Mouse (Mus musculus): ENCODE measurements at regions not wholly inside any gene's neighbourhood (a gene's known extent, or its start where the extent isn't known, plus 50 kb on each side); places are given as distances from the start of the nearest gene placed in this dataset.
"Not testable (repeated sequence)": the region's sequence is repeated elsewhere in the genome, so short reads cannot be mapped to it uniquely, and the experiment has no call there.

DNA sequence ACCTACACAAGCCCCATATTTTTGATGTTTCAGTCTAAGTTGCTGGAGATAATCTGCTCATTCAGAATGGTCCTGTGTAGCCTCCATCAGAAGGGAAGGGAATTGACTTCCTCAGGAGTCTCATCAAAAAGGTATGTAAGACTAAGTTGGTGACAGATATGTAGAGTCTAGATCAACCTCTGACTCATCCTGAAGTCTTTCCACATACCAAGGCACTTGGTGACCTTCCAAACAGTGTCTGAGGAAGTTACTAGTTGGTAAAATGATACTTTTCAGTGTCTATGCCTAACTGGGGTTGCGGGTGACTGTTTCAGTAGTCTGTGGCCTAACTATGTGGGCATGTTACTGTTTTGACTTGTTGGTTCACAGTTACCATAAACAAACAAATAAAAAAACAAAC, 133.0 kb upstream of the Plcb4 start:
- no peak for DNase-seq (ENCODE audit: low spot score in 2 of 2)

DNA sequence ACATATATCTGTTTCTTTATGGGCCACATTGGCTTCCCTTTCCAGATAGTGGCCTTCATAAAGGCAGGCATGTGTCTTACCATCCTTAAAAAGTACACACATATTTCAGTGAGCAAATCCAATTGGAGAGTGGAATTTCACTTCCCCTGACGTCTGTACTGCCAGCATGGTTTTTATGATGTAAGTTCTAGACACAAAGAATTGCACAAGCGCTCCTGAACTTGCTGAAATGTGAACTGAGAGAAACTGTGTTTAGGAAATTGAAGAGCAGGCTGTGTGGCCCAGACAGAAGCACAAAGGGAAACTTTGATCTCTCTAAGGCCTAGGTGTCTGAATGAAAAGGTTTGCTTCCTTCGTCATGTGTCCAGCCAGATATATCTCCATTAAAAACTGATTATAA, 129.2 kb upstream of the Plcb4 start:
- no peak for DNase-seq (ENCODE audit: low spot score in 2 of 2)

DNA sequence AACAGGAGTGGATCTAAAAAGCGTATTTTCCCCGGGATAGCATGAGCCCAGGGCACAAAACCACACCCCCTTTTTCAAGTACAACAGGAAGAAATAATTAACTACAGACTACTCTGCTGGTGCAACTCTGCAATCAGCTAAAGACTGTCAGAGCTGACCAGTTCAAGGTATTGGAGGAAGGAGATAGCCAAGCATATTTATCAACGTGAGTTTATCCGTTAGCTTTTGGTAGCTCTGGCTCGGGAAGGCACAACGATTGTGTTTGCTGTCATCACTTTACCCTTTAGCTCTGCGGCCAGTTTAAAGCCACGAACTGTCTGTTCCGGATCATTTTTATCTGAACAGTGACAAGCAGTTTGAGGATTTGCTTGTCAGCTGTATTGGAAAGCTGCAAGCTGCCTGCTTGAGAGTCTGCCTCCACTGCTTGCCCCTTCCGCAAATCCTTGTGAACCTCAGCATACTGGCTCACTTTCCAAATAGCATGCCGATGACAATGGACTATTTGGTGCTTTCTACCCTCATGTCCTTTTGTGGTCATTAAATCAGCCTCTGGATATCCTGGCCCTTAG, 122.4 kb upstream of the Plcb4 start:
- no peak for DNase-seq (ENCODE audit: low spot score in 2 of 2)

DNA sequence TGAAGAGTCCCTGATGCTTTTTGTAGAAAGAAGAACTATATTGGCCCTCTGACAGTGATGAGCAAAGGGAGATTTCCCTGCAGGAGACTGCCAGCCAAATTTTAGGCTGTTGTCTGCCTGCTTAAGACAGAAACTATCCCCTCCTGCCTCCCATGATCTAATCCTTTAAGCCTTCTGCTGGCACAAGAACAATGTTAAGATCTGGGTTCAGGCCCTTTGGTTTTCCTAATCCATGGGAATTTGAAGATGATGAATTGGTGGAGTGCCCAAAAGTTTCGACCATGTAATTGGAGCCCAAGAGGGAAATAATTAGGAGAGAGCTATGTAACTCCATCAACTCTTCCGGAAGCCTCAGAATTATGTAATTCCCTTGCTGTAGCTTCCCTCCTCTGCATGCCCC, 120.8 kb upstream of the Plcb4 start:
- no peak for DNase-seq (ENCODE audit: low spot score in 2 of 2)

DNA sequence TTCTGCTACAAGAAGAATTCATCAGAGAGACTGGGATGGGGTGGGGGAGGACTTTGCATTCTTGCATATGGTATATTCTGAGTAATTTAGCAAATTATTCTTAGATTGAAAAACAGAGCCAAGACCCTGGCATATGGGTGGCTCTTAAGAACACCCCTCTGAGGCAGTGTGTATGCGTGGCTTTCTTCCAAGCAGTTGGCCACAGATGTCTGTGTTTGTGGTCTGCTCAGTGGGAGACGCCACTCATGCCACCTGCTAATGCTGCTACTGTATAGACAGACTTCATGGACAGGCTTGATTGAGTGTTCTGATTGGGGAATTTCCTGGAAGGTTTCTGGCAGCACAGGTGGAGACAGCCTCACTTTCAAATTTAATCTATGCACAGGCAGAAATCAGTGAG, 117.8 kb upstream of the Plcb4 start:
- DNase-seq (ENCODE audit: low spot score in 2 of 2): no peak

DNA sequence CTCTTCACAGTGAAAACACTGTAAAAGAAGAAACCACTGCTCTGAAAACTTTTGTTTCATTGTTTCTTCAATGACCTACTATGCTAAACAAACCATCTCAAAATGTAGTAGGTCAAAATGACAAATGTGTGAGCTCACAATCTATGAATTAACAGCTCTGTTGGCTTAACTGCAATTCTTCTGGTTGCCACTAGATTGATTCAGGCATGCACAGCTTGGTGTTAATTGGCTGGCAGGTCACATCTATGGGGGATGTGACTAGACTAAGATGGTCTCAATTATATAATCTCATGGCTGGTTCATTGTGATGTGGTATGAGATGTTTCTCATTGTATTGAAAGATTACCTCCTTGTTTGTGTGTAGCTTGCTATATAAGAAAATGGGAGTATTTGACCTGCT, 116.9 kb upstream of the Plcb4 start:
- no peak for DNase-seq (ENCODE audit: low spot score in 2 of 2)

DNA sequence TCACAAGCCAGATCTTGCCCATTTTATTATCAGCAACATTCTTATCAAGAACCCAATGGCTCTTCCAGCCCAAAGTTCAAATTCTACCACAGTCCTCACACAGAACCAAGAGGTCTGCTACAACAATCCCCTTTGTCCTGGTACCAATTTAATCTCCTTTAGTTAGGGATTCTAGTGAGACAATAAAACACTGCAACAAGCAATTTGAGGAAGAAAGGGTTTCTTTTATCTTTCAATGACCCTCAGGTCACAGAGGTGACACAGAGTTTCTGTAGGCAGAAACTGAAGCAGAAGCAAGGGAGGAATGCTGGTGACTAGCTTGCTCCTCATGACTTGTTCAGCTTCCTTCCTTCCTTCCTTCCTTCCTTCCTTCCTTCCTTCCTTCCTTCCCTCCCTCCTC, 113.9 kb upstream of the Plcb4 start:
- no peak for DNase-seq (ENCODE audit: low spot score in 2 of 2)

DNA sequence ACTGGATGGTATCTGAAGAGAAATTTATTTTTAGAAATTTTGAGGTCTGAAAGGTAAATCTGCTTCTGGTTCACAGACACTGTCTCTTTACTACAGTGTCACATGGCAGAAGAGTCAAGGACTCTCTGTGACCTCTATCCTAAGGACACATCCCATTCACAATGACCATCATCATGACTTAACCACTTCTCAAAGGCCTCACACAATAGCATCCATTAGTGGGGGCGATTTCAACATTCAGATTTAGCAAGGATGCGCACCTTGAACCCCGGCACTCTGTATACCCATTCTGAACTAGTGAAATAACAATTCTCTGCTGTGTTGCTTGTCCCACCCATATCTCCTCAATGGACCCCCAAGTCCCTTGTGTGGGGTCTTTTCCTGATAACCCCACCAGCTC, 110.8 kb upstream of the Plcb4 start:
- DNase-seq (ENCODE audit: low spot score in 2 of 2): no peak

DNA sequence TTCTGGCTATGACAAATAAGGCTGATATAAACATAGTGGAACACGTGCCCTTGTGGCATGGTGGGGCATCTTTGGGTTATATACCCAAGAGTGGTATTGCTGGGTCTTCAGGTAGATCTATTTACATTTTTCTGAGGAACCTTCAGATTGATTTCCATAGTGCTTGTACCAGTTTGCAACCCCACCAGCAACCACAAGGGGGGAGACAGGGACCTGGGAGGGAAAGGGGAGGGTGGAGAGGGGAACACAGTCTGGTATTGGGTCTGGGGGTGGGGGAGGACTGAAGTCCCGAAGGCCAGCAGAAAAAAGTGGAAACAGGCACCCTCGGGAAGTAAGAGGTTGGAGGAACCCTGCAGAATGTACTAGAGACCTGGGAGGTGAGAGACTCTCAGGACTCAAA, 105.8 kb upstream of the Plcb4 start:
- no peak for DNase-seq (ENCODE audit: low spot score in 2 of 2)

DNA sequence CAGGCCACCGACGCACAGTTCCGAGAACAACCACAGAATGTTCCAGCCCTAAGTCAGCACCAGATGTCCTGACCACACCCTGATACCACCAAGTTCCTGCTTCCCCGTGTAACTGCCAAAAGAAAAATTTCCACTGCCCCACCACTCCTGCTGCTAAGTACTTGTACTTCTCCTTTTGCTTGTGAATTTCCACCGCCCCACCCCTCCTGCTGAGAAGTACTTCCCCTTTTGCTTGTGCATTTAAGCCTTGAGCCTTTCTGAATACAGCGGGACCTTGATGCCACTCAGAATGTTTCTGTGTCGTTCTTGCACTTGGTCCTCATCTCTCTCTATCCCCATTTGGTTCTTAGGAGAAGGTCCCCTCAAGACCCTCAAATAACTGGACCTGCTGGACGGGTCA, 100.8 kb upstream of the Plcb4 start:
- not testable (repeated sequence) for DNase-seq (ENCODE audit: low spot score in 2 of 2)

GRCm38 (mm10) chr2:135559328-135559727, 99.5 kb upstream of the Plcb4 start:
- no peak for DNase-seq (ENCODE audit: low spot score in 2 of 2)

DNA sequence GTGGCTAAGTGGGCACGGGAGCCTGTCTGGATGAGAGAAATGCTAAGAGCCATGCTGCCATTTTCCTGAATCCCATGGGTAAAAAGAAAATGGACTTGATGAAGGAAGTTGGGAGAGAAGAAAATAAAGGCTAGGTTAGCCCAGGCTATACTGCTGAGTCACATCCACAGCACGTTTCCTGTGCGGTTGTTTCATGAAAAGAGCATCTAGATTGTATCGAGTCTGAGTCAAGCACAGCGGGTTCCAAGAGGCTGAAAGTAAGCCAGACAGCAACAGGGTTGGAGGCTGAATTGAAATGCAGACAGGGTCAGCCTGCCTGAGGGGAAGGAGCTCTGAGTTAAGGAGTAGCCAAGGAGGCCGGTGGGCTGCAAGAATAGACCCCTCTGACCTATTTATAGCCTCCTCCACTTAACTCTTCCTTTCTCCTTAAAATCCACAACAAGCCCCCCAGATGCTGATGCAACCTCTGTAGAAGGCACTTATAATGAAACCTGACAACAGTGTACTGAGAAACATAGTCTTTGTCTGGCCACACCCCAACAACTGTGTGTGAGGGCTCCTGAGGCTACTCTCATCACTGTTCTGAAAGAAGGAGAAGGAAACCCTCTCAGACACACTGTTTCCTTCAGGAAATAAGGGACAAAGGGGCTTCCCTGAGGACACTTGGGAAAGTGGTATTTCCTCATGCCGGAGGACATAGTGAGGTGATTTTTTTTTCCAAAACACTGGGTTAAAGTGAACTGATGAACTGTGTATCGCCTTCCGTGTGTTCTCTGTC, 98.7 kb upstream of the Plcb4 start:
- DNase-seq (ENCODE audit: low spot score in 2 of 2): no peak

DNA sequence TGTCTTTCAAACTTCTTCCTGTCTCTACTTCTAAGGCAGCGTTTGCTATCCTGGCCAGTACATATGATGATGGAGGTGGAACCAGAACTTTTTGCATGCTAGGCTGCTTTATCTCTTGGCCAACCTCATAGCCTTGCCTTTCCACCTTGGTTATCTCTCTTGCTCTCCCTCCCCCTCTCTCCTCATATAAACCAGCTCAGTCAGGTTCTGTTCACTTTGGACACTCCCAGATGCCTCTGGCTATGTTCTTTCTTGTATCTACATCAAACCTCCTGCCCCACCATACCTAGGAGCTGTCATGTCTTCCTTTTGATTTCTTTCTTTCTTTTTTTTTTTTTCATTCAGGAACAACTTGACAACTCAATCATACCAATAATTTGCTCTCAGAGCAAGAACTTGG, 98.0 kb upstream of the Plcb4 start:
- no peak for DNase-seq (ENCODE audit: low spot score in 2 of 2)

DNA sequence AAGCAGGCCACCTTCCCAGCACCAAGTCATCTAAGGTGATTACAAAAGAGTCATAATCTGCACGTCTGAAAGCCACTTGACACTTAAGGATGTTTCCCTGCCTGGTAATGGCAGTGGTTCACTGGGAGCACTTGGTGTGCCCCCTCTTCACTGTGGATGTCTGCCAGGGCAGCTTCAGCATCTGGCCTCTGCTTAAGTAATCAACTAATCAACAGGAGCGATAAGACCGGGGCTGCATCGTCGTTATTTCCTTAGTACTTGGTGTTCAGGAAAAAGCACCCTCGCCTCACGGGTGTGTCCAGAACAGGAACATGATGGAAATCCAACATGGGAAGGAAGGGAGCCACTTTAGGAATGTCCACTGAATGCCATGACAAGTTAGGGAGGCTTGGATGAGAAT, 97.1 kb upstream of the Plcb4 start:
- DNase-seq (ENCODE audit: low spot score in 2 of 2): no peak

DNA sequence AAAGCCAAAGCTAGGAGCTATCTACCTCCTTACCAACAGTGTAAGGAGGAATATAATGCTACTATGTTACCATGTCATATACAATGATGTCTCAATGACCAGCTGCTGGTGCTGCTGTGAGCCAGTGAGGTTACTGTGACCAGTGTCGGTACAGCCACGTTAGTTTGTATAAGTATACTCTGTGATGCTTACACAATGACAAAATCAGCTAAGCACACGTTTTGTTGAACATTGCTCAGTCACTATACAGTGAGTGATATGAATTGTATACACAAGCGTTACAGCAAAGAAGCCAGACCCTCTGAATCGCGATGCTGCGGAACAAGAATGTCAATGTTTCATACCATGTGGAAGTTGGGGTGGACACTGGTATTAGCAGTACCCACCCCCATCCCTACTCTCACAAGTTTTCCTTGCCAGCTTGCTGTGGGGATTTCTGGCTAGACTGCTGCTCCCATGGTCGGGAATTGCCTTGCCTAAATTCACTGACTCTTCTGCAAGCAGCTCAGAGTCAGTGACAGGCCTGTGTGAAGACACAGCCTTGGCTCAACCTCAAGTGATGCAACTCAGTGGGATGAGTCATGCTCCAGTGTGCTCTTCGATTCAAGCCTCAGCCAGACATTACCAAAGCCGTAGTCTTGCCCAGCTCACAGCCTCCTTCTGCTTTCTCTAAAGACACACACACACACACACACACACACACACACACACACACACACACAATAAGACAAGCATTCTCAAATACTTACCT, 96.5 kb upstream of the Plcb4 start:
- peak in 1 of 2 experiments; percentile 20 for DNase-seq (ENCODE audit: low spot score in 2 of 2)

DNA sequence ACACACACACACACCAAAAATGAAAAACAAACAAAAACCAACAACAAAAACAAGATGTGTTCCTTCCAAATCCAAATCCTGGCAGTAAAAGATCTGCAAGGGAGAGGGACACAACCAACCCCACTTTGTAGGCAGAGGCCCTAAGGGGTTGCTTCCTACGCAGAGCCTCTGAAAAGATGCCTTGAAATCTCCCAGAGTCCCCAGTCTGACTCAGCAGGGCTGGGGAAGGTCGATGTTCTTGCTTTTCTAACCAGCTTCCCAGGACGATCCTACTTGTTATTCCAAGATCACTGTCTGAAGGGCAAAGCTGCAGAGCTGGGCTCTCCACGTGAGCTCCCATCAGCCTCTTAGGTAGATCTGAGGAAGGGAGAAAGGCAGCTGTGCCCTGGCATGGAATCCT, 94.6 kb upstream of the Plcb4 start:
- DNase-seq (ENCODE audit: low spot score in 2 of 2): no peak

- no peak for DNase-seq (ENCODE audit: low spot score in 2 of 2)
Measured at GRCm38 (mm10) chr2:135568350-135568749, 90.5 kb upstream of the Plcb4 start.

- DNase-seq (ENCODE audit: low spot score in 2 of 2): no peak
Measured at GRCm38 (mm10) chr2:135571599-135571998, 87.2 kb upstream of the Plcb4 start.

GRCm38 (mm10) chr2:135577228-135577627, 81.6 kb upstream of the Plcb4 start:
- DNase-seq (ENCODE audit: low spot score in 2 of 2): no peak

GRCm38 (mm10) chr2:135578135-135578534, 80.7 kb upstream of the Plcb4 start:
- DNase-seq (ENCODE audit: low spot score in 2 of 2): no peak

- no peak for DNase-seq (ENCODE audit: low spot score in 2 of 2)
Measured at GRCm38 (mm10) chr2:135579514-135579913, 79.3 kb upstream of the Plcb4 start.

DNA sequence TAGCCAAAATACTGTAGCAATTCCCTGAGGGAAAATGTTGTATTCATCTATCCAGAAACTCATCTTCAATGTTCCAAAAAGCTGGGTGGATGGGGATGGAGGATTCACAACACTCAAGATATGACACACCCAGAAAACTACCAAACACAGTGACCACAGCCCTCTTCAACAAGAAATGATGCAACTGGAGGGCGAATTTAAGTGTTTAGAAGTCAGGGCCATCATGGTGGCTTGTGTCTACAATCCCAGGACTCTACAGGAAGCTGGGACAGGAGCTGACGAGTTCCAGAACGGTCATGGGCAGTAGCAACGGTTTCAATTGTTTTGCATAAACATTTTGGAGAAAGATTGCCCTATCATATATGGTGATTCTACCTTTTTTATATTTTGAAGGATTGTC, 78.8 kb upstream of the Plcb4 start:
- DNase-seq (ENCODE audit: low spot score in 2 of 2): no peak

DNA sequence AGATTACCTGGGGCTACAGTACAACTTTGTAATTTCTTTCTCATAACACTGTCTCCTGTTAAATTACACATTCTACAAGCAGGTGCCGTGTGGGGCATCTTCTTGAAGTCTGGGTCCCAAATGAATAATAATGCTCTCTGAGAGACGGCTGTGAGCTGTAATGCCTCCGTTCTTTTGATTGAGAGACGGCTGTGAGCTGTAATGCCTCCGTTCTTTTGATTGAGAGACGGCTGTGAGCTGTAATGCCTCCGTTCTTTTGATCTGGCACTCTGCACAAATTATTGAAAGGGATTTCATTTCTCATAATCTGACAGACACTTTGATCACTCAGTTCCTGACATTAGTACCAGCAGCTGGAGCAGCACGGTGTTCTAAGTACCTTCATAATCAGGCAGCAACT, 76.5 kb upstream of the Plcb4 start:
- no peak for DNase-seq (ENCODE audit: low spot score in 2 of 2)
